Mouse (Mus musculus) adrenal gland, adult 8-10 months (tissue): Measurements from ENCODE around the gene Aloxe3. TPM values are rescaled to one million over a fixed set of nuclear protein-coding genes. Genes with fewer than 3 reads are reported as not detected.

Experiments used
- DNase-seq: peaks from one replicate; pipeline ENCODE4 v3.0.0; 2022
- total RNA-seq, 4 experiments: library from RNA; stranded (reverse); gene quantifications; 2 replicates each; pipeline ENCODE4 v1.2.4; 2022

Aloxe3 gene
- total RNA-seq, 4 experiments from 2014 or later: 0.87 to 2.2 (median 1.7) TPM

DNA sequence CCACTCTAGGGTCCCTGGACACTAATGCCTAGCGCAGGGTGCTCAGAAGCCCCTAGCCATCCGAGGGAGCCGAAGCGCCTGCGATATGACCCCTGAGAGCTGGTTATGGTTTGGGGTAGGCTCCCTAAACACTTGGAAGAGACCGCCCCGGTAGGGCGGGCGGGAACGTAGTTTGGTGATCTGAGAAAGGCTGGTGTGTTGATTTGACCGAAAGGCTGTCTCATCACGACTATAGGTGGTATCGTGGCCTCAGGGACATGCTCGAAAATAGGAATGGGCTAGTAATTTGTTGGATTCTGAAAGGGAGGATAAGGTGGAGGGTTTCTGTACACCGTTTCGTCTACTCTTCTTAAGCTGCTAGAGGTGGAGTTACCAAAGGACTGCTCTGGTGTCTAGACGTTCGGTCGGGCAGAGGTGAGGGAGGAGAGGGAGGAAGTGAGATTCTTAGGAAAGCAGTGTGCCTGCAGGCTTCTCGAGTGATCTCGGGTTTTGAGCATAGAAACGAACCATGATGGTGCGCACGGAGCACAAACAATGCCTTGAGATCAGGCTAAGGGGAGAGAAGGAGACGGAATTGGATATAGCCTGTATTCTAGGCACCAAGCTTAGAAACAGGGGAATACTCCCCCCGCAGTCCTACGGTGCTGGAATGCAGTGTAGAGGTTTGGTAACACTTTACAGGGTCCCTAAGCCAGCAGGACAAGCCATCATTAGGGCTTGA, 30.0 kb upstream of the Aloxe3 start:
- no peak for DNase-seq

DNA sequence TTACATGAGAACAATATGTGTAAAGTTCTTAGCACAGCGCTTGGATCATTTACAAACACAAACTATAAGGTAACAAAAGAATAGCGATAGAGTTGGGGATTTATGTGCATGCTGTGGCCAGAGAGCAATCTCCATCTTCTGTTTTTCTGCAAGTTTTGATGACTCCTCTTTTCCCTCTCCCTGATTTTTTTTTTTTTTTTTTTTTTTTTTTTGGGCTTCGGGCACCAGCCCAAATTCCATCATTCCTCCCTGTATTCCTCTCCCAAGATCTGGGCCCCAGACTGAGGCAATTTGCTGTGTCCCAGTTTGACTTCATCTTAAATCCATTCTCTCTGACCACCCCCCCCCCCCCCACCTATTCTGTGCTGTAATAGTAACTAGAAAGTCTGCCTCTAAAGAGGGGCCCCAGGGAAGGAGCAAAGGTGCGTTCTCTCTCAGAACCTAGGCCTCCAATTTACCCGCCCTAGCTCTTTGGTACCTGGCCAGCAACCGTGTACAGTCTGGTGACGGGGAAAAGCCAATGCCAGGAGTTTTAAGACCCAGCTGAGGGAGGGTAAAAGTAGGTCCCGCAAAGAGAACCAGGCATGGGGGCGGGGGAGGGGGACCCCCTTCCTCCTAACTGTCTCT, 29.2 kb upstream of the Aloxe3 start:
- DNase-seq: no peak

DNA sequence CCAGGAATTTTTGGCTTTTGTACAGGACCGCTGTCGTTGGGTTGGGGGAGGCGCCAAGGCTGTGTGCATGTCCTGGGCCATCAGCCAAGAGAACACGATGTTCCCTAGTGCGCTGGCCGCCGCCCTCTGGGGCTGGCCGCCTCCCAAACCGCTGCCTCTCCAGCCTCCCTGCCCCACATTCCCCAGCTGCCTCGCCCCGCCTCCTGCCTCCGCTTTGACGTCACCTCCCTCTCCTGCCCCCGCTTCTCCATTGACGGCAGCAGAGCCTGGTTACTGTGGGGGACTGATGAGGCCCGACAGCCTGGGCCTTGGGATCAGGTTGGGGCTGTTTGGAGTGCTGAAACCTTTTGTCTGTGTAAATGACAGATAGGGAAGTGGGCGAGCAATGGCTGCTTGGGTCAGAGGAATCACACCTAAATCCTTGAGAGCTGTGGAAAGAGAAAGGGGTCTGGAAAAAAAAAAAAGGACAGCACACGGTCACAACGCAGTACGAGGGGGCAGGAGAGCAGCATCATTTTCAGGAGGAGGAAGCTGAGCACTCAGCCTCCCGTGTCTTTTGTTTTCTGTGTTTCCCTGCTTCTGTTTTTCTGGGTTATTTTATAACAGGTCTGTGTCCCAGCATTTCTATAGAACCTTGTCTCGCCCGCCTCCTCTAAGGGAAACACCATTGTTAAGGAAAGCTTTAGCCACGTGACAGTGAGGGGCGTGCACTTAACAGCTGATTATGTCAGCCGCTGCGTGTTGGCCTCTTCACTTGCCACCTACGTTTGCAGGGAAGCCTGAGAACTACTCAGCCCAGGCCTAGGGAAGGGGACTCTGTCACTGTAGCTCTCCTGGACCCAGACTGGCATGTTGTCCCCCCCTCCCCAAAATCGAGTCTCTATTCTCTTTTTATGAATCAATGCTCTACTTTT, 28.5 kb upstream of the Aloxe3 start:
- peak; percentile 99 for DNase-seq

DNA sequence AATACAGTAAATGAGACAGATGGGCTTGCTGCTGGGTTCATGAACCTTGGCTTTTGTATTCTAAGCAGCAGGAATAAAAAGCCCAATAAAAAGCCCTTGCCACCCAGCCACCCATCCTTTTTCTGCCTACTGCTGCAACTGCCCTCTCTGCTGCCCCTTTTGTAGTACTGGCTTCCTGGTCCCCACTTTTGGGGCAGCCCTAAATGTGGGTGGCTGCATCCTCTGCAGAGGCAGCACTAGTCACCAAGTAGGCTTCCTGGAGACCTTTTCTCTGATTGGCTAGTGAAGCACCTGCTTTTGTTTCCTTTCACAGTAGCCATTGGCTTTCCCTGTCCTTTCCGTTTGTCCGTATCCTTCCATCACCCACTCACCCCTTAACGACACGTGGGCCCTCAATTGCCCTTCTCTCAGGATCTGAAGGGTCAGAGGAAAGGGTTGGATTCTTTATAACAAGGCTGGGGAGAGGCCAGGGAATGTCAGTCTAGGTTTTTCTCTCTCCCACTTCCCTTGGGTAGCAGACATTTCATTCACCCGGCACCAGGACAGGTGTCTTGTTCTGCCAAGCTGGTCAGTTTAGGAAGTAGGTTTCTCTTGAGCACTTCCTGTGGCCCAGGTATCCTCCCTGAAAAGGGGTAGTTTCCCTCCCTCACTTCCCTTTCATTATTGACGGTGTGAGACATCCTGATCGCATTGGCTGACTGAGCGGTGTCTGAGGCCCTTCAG, 27.5 kb upstream of the Aloxe3 start:
- DNase-seq: no peak

DNA sequence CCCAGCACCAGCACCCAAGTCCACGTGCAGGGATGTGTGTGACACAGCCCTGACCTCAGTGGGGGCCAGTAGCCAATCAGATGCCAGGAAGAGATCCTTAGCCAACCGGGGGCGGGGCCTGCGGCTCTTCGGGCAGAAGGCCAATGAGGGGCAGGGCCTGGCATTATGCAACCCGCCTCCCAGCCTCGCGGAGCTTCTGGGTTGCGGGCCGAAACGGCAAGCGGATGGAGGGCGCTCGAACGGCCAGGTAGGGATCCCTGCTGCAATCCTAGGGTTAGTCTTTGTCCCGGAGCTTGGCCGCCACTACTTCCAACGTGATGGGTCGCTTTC, 27.0 kb upstream of the Aloxe3 start:
- DNase-seq: peak; percentile 98

DNA sequence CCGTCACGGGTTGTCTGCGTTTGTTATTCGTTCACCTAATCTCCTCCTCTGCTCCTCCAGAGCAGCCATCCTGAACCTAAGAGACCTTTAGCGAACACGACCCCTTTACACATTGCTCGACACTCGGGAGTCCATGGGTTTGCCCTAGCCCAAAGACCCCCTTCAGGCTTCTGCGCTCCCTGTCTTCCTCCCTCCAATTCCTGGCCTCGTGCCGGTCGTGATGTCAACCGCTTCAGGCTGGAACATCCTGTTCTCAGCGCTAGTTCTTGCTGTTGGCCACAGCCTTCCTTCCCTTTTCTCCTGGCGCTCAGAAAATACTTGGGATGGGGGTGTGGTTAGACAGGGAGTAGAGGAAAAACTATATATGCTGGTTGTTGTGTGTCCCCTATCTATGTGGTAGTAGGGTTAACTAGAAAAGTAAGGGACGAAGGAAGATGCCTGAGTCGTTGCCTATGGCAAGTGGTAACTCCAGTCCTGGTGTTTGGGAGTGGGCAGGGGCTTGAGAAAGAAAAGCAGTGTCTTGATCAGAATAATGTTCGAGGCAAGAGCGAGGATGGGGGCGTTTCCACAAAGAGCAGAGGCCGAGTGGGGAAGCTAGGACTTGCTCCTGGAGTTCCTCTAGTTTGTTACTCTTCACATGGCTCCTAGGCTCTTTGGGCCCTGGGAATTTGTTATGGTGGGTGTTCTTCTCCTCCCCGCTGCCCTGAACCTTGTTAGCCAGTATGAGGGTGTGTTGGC, 26.4 kb upstream of the Aloxe3 start:
- DNase-seq: no peak

DNA sequence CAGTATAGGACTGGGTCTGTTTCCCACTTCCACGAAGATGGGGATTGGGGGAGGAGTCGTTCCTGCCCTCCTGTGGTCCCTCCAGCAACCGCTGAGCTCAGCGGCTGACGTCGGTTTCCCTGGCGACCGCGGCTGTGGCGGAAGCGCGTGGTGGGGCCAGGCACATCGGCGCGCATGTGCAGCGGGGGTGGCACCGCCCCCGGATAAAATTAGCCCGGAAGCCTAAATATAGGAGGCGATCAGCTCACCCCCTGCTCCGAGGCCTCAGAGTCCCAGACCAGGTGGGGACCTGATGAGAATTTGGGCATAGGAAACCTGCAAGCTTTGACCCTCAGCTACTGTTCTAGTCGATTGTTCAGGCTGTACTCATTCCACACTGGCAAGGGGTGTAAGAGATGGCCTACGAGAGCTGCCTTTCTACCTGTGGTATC, 25.8 kb upstream of the Aloxe3 start:
- DNase-seq: peak; percentile 95

DNA sequence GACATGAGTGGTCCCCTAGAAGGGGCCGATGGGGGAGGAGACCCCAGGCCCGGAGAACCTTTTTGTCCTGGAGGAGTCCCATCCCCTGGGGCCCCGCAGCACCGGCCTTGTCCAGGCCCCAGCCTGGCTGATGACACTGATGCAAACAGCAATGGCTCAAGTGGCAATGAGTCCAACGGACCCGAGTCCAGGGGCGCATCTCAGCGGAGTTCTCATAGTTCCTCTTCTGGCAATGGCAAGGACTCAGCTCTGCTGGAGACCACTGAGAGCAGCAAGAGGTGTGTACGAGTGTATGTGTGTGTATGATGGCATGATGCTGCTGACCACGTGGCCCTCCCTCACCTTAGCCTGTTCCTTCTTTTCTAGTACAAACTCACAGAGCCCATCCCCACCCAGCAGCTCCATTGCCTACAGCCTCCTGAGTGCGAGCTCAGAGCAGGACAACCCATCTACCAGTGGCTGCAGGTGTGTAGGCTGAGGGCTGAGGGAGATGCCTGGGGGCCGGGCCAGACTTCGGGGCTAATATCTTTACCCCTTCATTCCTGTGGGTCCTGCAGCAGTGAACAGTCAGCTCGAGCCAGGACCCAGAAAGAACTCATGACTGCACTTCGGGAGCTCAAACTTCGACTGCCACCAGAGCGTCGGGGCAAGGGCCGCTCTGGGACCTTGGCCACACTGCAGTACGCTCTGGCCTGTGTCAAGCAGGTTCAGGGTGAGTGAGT, 24.9 kb upstream of the Aloxe3 start:
- DNase-seq: no peak

DNA sequence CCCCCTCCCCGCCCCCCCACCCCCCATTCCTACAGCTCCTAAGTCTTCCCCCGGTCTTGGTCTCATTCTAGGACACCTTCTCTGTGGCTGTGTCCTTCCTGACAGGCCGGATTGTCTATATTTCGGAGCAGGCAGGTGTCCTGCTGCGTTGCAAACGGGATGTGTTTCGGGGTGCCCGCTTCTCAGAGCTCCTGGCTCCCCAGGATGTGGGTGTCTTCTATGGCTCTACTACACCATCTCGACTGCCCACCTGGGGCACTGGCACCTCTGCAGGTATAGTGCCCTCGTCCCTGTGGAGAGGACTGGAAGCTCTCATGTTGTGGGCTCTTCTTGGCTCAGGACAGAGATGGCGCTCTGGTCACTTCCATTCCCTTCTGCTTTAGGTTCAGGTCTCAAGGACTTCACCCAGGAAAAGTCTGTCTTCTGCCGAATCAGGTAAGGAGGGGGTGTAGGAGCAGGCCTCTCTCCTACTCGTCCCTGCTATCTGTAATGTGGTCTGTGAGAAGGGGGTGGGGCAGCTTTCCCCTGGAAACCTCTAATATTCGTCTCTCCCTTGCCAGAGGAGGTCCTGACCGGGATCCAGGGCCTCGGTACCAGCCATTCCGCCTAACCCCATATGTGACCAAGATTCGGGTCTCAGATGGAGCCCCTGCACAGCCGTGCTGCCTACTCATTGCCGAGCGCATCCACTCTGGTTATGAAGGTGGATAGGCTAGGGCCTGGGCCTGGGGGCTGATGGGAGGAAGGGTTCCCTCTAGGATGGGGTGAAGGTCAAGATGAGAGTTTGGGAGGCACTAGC, 23.9 kb upstream of the Aloxe3 start:
- no peak for DNase-seq

DNA sequence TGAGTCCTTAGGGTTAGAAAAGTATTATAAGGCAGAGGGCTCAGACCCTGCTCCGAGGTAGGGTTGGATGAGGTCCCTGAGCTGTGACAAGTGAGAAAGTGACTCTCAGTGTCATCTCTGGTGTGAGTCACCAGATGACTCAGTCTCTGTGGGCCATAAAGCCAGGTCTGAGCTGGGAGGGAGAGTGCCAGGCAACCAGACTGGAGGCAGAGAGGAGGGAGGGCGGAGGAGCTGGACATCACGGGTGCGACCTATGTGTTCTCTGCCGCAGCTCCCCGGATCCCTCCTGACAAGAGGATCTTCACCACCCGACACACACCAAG, 23.3 kb upstream of the Aloxe3 start:
- DNase-seq: no peak

DNA sequence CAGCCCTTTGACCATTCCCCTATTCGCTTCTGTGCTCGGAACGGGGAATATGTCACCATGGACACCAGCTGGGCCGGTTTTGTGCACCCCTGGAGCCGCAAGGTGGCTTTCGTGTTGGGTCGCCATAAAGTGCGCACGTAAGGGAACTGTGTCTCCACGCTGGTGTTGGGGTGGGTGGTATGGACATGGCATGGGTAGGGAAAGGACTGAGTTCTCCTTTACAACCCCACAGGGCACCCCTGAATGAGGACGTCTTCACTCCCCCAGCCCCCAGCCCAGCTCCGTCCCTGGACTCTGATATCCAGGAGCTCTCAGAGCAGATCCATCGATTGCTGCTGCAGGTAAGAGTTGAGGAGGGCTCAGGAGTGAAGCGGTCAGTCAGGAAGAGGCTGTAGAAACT, 22.6 kb upstream of the Aloxe3 start:
- no peak for DNase-seq

DNA sequence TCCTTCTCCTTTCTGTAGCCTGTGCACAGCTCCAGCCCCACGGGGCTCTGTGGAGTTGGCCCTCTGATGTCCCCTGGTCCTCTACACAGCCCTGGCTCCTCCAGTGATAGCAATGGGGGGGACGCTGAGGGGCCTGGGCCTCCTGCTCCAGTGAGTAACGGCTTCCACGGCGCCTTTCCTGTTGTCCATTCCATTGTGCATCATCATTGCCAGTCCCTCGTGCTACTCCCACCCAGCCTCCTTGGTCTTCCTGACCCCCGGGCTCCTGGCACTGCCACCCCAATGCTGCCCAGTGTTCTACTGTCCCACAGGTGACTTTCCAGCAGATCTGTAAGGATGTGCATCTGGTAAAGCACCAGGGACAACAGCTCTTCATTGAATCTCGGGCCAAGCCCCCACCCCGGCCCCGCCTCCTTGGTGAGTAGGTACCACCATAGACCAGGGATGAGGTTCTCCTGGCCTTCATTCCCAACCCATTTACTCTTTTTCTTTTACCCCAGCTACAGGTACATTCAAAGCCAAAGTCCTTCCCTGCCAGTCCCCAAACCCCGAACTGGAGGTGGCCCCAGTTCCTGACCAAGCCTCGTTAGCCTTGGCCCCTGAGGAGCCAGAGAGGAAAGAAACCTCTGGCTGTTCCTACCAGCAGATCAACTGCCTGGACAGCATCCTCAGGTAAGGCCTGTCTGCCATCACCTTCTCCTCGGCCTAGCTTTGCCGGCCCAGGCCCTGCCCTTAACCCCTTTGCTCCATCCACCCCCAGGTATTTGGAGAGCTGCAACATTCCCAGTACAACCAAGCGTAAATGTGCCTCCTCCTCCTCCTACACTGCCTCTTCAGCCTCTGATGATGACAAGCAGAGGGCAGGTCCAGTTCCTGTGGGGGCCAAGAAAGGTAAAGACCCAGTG, 21.9 kb upstream of the Aloxe3 start:
- no peak for DNase-seq

DNA sequence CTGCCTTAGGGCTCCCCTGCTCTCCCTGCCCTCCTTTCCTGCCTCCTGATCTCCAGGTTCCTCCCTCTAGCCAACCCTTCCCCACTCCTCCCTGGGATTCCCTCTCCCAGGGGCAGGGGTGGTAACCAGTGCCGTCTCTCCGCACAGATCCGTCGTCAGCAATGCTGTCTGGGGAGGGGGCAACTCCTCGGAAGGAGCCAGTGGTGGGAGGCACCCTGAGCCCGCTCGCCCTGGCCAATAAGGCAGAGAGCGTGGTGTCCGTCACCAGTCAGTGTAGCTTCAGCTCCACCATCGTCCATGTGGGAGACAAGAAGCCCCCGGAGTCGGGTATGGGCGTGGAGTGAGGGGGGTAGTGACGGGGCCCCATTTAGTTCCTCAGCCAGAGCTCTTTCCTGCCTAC, 21.2 kb upstream of the Aloxe3 start:
- DNase-seq: no peak

DNA sequence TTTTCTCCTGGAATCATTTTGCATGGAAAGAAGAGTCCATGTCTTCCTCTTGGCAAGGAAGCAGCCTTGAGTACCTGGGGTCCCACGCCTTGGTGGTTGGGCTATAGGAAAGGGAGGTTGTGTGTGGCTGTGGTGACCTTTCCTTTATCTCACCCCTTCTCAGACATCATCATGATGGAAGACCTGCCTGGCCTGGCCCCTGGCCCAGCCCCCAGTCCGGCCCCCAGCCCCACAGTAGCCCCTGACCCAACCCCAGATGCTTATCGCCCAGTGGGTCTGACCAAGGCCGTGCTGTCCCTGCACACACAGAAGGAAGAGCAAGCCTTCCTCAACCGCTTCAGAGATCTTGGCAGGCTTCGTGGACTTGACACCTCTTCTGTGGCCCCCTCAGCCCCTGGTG, 20.5 kb upstream of the Aloxe3 start:
- DNase-seq: no peak

DNA sequence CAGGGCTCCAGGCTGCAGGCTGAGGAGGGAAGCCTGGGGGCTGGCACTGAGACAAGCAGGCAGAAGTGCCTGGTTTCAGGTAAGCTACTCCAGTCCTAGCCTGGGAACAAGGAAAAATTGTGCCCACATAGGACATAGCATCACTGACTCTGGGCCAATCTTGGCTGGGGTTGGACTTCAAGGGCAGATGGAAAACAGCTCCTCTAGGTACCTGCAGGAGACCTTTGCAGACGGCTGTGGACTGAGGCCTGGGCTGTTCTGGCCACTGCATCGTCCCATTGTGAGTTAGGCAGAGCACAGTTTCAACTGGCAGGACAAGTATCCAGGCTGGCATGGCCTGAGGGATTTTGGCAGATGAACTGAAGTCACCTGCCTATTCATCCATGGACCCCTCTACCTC, 19.9 kb upstream of the Aloxe3 start:
- no peak for DNase-seq

DNA sequence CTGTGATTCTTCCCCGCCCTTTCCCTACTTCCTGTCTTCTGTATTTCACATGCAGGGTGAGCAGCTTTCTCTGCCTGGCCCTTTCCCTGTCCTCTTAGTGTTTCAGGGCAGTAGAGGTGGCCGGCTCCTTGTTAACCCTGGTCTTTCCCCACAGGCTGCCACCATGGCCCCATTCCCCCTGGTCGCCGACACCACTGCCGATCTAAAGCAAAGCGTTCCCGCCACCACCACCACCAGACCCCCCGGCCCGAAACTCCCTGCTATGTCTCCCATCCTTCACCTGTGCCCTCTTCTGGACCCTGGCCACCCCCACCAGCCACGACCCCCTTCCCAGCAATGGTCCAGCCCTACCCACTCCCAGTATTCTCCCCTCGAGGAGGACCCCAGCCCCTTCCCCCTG, 19.4 kb upstream of the Aloxe3 start:
- no peak for DNase-seq

DNA sequence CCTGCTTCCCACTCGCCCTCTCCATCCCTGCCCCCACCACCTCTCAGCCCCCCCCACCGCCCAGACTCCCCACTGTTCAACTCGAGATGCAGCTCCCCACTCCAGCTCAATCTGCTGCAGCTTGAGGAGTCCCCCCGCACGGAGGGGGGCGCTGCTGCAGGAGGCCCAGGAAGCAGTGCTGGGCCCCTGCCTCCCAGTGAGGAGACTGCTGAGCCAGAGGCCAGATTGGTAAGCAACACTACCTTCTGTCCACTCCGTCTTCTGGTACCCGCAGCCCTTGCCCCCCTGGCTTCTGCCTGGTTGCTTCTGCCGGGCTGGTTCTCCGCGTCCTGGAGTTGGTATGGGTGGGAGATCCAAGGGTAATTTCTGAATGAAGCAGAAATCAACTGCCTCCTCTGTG, 18.9 kb upstream of the Aloxe3 start:
- DNase-seq: no peak

DNA sequence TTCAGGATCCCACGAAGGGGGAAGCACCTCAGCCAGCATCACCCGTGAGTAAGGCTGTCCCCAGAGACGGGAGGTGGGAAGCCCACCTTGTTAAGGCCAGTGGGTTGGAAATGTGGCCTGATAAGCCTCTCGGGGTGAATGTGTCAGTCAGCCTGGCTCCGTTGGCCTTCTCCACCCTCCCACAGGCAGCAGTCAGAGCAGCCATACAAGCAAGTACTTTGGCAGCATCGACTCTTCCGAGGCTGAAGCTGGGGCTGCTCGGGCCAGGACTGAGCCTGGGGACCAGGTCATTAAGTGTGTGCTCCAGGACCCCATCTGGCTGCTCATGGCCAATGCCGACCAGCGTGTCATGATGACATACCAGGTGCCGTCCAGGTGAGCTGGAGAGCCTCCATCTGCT, 18.0 kb upstream of the Aloxe3 start:
- no peak for DNase-seq

DNA sequence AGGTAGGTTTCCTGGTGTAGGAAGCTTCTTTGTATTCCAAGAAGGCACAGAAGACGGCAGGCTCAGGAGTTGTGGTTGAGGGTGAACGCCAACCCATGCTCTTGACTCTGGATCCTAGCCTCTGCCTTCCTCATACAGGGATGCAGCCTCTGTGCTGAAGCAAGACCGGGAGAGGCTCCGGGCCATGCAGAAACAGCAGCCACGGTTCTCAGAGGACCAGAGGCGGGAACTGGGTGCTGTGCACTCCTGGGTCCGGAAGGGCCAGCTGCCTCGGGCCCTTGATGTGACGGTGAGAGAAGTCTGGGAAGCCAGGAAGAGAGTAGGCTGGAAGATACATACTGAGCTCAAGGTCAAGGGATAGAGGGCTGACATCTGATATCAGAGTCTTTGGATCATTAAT, 17.5 kb upstream of the Aloxe3 start:
- no peak for DNase-seq
